Mouse (Mus musculus): ENCODE data around the gene H3f3b.

H3f3b gene

GRCm38 (mm10) chr11:116001725-116002124 is 26.0 kb downstream of the H3f3b start:
- DNase-seq (ENCODE audit: low spot score in 2 of 2): no peak

- DNase-seq (ENCODE audit: low spot score in 2 of 2): no peak
Measured at GRCm38 (mm10) chr11:116000607-116001006, 27.2 kb downstream of the H3f3b start.

DNA sequence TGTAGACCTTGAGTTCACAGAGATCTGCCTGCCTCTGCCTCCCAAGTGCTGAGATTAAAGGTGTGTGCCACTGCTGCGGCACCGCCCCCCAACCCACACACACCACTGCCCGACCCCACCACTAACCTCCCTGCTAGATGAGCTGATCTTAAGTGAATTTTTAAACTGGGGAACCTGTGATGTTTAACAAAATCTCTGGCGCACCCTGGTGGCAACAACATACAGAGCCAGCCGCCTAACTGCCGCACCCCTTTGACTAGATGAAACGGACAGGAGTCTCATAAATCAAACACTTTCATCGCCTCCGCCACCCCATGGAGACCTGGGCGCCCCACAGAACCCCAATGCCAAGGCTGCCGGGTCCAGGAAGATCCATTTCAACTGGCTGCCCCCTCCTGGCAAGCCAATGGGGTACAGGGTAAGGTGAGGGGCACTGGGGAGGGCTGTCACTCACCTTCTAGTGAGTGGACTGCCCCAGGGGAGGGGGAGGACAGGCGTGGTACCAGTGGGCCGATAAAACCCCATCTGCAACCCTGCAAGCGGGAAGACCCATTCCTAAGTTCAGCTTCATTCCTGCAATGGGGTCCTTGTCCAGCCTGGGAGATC is 28.1 kb downstream of the H3f3b start:
- DNase-seq (ENCODE audit: low spot score in 2 of 2): peak; percentile 69 to 85

- DNase-seq (ENCODE audit: low spot score in 2 of 2): no peak
Measured at GRCm38 (mm10) chr11:115999027-115999426, 28.7 kb downstream of the H3f3b start.

GRCm38 (mm10) chr11:115997662-115998061 is 30.1 kb downstream of the H3f3b start:
- DNase-seq (ENCODE audit: low spot score in 2 of 2): no peak

GRCm38 (mm10) chr11:115997047-115997446 is 30.7 kb downstream of the H3f3b start:
- DNase-seq (ENCODE audit: low spot score in 2 of 2): no peak

GRCm38 (mm10) chr11:115995256-115995655 is 32.5 kb downstream of the H3f3b start:
- DNase-seq (ENCODE audit: low spot score in 2 of 2): no peak

DNA sequence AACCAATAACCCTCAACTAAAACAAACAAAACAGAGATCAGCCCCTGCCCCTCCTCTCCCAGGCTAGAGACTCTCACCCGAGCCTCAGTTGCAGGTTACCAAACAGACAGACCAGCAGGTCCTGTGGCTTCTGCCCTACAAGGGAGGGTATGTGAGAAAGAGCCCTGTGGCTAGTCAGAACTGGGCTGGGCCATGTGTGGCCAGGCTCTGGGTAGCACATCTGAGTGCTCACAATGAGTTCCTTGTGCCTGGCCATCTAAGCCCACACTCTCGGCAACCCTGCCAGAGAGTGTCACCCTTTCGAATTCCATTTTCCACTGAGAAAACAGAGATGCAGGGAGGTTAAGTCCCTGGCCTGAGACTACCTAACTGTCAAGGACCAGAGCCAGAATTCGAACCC is 35.7 kb downstream of the H3f3b start:
- DNase-seq (ENCODE audit: low spot score in 2 of 2): no peak

DNA sequence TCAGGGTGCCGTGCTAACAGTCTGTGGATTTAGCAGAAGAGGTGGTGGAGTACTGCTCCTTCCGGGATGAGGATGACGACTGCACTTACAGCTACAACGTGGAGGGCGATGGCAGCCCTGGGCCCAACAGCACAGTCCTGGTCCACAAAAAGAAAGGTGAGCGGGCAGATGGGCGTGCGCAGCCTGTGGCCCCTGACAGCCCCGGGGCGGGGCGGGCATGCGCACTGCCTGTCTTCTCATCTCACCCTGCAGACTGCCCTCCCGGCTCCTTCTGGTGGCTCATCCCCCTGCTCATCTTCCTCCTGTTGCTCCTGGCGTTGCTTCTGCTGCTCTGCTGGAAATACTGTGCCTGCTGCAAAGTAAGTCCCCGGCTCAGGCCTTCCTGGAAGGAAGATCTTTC is 38.1 kb downstream of the H3f3b start:
- DNase-seq (ENCODE audit: low spot score in 2 of 2): no peak

DNA sequence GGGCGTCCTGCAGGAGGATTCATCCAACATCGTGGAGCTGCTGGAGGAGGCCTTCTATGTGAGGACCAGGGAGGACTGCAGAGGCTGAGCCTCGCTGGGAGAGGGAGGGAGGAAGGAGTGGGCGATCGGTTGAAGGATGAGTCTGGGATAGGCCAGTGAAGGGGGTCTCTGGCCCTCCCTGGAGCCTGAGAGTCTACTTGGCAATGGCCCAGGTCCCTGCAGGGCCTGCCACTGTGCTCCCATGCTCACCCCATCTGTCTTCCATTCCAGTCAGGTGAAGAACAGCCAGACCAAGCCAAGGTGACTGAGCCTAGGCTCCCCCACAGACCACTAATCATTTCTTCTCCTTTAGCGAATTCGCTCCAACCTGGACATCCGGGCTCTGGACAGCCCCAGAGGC is 44.5 kb downstream of the H3f3b start:
- no peak for DNase-seq (ENCODE audit: low spot score in 2 of 2)

DNA sequence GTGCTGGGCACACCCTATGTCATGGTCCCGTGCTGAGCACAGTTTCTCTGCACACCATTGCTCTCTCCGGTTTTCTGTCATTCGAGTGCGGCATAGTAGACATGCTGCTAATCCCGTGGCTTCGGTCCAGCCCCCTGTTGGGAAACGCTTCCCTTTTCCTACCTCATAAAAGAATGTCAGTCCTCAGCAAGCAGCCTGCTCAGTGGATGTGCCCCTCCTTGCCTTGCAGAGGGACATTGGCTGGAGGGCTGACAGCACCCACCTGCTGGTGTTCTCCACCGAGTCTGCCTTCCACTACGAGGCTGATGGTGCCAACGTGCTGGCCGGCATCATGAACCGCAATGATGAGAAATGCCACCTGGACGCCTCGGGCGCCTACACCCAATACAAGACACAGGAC is 45.3 kb downstream of the H3f3b start:
- DNase-seq (ENCODE audit: low spot score in 2 of 2): no peak

DNA sequence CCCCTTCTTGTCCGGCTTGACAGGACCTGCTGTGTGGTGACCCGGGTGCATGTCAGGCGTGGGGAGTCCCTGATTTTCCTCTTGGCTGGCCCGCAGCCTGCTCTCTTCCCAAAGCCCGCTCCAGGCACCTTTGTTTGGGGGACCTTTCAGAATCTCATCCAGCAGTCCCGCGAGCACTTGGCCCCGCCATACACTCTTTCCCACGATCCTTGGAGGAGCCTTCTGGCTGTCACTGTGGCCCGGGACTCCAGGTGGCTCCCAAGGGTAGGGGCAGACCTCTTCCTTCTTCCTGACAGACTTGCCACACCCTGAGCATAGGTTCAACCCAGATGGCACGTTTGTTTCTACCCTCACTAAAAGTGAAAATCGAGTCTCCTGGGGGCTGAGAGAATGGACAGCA is 52.2 kb downstream of the H3f3b start:
- DNase-seq (ENCODE audit: low spot score in 2 of 2): no peak

- no peak for DNase-seq (ENCODE audit: low spot score in 2 of 2)
Measured at GRCm38 (mm10) chr11:115975083-115975420, 52.7 kb downstream of the H3f3b start.

- no peak for DNase-seq (ENCODE audit: low spot score in 2 of 2)
Measured at GRCm38 (mm10) chr11:115974309-115975082, 53.3 kb downstream of the H3f3b start, which contains the start of gene Itgb4. TSS of gene Itgb4 (plus strand) at chr11:115974709.

Data from right cerebral cortex, postnatal 10 days (tissue).